Mouse (Mus musculus) C2C12 (cell line): Measurements from ENCODE around the gene Prdm10.

Experiments used
- CTCF ChIP-seq: IDR thresholded peaks from one replicate; pipeline ENCODE4 v1.5.1; 2011; ENCODE audit not compliant: control insufficient read depth, insufficient read depth, insufficient read length
- MAX ChIP-seq: IDR thresholded peaks from one replicate; pipeline ENCODE4 v1.6.1; 2011; ENCODE audit warnings: mild to moderate bottlenecking, control low read depth
- MYOD1 ChIP-seq: IDR thresholded peaks from one replicate; pipeline ENCODE4 v1.6.1; 2011; ENCODE audit warnings: low read depth; ENCODE audit not compliant: control insufficient read depth, insufficient read length
- MYOG ChIP-seq: IDR thresholded peaks from one replicate; pipeline ENCODE4 v1.6.1; 2011; ENCODE audit not compliant: control insufficient read depth, insufficient read length; ENCODE audit errors: extremely low read depth

GRCm38 (mm10) chr9:31291978-31292377, 11.6 kb downstream of the Prdm10 start:
- TF ChIP-seq CTCF (no peak), MYOG (no peak), MYOD1 (no peak), MAX (no peak)
